Mouse (Mus musculus) ES-Bruce4 (cell line): ENCODE measurements at regions not wholly inside any gene's neighbourhood (a gene's known extent, or its start where the extent isn't known, plus 50 kb on each side); places are given as distances from the start of the nearest gene placed in this dataset.

Source experiments
- H3K27ac ChIP-seq: 2 replicates; pipeline ENCODE4 v1.5.1; 2012; ENCODE audit warnings: low read length, inconsistent platforms; ENCODE audit not compliant: insufficient read depth
- H3K27me3 ChIP-seq: 2 replicates; pipeline ENCODE4 v1.6.1; 2012; ENCODE audit warnings: mild to moderate bottlenecking, low read length, inconsistent platforms; ENCODE audit not compliant: control insufficient read depth, poor library complexity, insufficient read depth, severe bottlenecking
- H3K36me3 ChIP-seq: 2 replicates; pipeline ENCODE4 v1.6.1; 2012; ENCODE audit warnings: inconsistent platforms, mild to moderate bottlenecking, low read length, moderate library complexity; ENCODE audit not compliant: control insufficient read depth, poor library complexity, insufficient read depth, severe bottlenecking
- H3K4me1 ChIP-seq: one replicate; pipeline ENCODE4 v1.8.1; 2011; ENCODE audit warnings: low read length; ENCODE audit not compliant: control insufficient read depth, insufficient read depth
- H3K4me3 ChIP-seq: 2 replicates; pipeline ENCODE4 v1.5.1; 2011; ENCODE audit warnings: low read depth, mild to moderate bottlenecking, low read length
- H3K9ac ChIP-seq: 2 replicates; pipeline ENCODE4 v1.6.1; 2012; ENCODE audit warnings: low read depth, mild to moderate bottlenecking, inconsistent platforms; ENCODE audit not compliant: poor library complexity, severe bottlenecking
- H3K9me3 ChIP-seq: replicated peaks from 2 replicates; pipeline ENCODE4 v1.6.1; 2012; ENCODE audit warnings: mild to moderate bottlenecking, low read length, inconsistent platforms; ENCODE audit not compliant: control insufficient read depth, poor library complexity, insufficient read depth, severe bottlenecking
- CTCF ChIP-seq: IDR thresholded peaks from one replicate; pipeline ENCODE4 v1.8.1; 2011; ENCODE audit warnings: low read depth, low read length
- EP300 ChIP-seq: IDR thresholded peaks from 2 replicates; pipeline ENCODE4 v1.6.1; 2011; ENCODE audit warnings: low read depth, low read length; ENCODE audit not compliant: insufficient read depth
- POLR2A ChIP-seq: IDR thresholded peaks from one replicate; pipeline ENCODE4 v1.8.1; 2011; ENCODE audit warnings: low read length; ENCODE audit not compliant: insufficient read depth

DNA sequence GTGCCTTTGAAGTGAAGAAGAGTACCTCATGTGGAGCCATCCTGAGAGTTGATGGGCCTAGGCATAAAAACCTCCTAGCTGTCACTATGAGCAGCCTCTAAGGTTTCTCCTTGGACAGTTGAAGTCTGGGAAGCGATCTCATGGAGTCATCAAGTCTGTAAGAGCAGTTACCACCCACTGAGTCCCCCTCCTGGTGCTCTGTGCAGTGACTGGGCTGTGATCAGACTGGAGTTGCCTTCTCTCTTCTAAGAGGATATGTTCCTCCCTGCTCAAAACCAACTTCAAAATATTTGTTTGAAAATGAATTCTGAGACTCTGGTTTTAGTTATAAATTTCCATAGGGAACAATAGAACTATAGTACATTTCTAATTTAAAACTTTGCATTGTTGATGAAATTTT is 283.3 kb downstream of the Cetn3 start:
- Histone ChIP-seq H3K27me3 (no peaks in the 10 kb centered on the region; the same call in 1 of the 2 replicates), H3K4me3 (no peak overlapping the region), H3K9me3 (no peaks in the 10 kb centered on the region), H3K9ac (no peak overlapping the region), H3K36me3 (no peaks in the 10 kb centered on the region), H3K4me1 (no peaks in the 10 kb centered on the region), H3K27ac (no peak overlapping the region)
- TF ChIP-seq CTCF (no peak), EP300 (no peak), POLR2A (no peak)

DNA sequence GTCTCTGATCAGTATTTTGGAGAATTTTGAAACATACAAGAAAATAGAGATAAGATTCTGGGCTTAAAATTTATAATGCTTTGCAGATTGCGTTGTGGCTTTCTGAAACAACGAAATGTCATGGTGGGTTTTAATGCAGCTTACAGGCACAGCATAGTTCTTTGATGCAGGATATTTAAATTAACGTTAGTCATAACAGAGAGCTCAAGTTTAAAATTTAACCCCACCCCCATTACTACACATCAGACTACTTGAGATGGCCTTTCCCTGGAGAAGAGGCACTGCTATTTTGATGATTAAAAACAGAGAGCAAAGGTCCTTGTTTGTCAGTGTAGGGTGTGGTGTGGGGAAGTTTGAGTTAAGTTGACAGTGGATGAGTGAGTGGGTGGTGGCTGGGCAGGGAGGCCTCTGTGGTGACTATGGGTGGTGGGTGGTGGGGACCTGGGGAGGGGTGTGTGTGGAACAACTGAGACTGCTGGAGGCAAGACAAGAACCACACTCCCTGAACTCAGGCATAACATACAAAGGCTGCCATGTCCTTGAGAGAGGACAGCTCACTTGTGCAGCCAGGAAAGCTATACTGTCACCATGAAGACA is 283.9 kb downstream of the Cetn3 start:
- H3K27me3 ChIP-seq: no peaks in the 10 kb centered on the region; the same call in 1 of the 2 replicates
- no peak for TF ChIP-seq POLR2A
- no peak for TF ChIP-seq CTCF
- no peak for TF ChIP-seq EP300
- H3K27ac ChIP-seq: no peak overlapping the region
- no peak overlapping the region for H3K4me3 ChIP-seq
- H3K9ac ChIP-seq: no peak overlapping the region
- no peaks in the 10 kb centered on the region for H3K4me1 ChIP-seq
- H3K9me3 ChIP-seq: no peaks in the 10 kb centered on the region
- H3K36me3 ChIP-seq: no peaks in the 10 kb centered on the region

DNA sequence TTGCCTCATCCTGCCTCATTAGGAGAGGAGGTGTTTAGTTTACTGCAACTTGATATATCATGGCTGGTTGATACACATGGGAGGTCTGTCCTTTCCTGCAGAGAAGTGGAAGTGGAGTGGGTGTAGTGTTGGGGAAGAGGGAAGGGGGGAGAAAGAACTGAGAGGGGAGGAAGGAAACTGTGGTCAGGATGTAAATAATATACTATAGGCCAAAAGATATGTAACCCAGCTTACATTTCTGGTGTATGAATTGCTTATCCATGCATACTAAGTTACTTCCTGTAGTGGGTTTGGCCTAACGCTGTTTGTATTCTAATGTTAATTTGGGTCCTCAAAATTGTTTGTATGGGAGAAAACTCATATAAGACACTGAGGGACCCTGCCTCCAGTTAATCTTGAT is 289.6 kb downstream of the Cetn3 start:
- Histone ChIP-seq H3K9me3 (no peaks in the 10 kb centered on the region), H3K4me1 (no peaks in the 10 kb centered on the region), H3K4me3 (no peak overlapping the region), H3K27me3 (no peaks in the 10 kb centered on the region), H3K27ac (no peak overlapping the region), H3K9ac (no peak overlapping the region), H3K36me3 (no peaks in the 10 kb centered on the region)
- TF ChIP-seq POLR2A: no peak
- TF ChIP-seq CTCF: no peak
- TF ChIP-seq EP300: no peak

DNA sequence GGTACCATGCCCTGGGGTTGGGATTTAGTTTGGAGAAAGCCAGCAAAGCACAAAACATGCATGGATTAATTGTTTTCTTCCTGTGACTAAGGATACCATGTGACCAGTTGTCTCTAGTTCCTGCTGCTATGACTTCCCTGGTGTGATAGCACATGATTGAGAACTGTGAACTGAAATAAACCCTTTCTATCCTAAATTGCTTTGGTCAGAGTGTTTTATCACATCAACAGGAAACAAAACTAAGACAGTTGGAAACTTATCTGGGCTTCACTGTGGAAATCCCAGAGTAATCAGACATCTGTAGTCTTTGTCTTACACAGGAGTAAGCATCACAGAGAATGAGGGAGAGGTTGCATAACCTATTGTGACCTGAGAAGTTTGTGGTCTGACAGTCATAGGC is 290.5 kb downstream of the Cetn3 start:
- no peaks in the 10 kb centered on the region for H3K4me1 ChIP-seq
- H3K27me3 ChIP-seq: no peaks in the 10 kb centered on the region
- no peaks in the 10 kb centered on the region for H3K36me3 ChIP-seq
- no peaks in the 10 kb centered on the region for H3K9me3 ChIP-seq
- H3K27ac ChIP-seq: no peak overlapping the region
- TF ChIP-seq CTCF (no peak), POLR2A (no peak), EP300 (no peak)
- H3K9ac ChIP-seq: no peak overlapping the region
- H3K4me3 ChIP-seq: no peak overlapping the region

DNA sequence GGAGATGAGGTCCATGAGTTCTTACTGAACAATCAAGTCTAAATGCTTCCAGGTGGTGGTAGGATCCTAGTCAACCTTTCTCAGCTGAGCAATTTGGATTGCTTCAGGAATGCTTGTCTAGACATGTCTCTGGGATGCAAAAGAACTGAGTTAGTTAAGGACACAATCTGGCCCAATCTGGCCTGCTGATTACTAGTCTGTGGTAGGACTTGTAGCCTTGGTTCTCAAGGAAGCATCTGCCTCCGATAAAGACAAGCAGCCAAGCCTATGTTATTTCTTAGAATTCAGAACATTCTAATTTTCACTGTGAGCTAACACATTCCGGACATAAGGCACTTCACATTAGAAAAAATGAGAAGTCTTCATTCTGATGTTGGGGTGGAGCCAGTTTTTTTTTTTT is 298.5 kb downstream of the Cetn3 start:
- Histone ChIP-seq H3K27me3 (no peaks in the 10 kb centered on the region), H3K4me1 (no peaks in the 10 kb centered on the region), H3K27ac (no peak overlapping the region; the same call in 1 of the 2 replicates), H3K9me3 (no peaks in the 10 kb centered on the region), H3K4me3 (no peak overlapping the region), H3K9ac (no peak overlapping the region), H3K36me3 (no peaks in the 10 kb centered on the region)
- TF ChIP-seq CTCF (no peak), POLR2A (no peak), EP300 (no peak)

DNA sequence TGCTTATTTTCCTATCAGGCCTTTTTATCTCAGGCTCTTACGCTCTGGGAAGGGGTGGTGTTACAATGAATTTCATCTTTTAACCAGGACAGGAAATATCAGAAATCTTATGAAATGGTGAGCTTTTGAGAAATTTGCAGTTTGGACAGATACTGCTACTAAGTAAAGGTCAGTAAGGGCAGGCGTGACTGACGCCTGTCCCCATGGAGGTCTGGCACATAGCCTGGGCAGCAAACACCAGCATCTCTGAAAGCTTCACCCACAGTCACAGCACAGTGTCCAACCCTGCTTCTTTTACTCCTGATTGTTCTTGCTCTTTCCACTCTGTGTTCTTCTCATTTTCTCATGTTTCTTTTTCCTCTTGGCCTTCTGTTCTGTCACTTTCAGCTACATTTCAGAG is 304.8 kb downstream of the Cetn3 start:
- H3K36me3 ChIP-seq: no peaks in the 10 kb centered on the region
- no peaks in the 10 kb centered on the region for H3K27me3 ChIP-seq
- H3K4me1 ChIP-seq: peaks cover 1% of the 10 kb centered on the region
- H3K9me3 ChIP-seq: no peaks in the 10 kb centered on the region
- H3K27ac ChIP-seq: no peak overlapping the region
- H3K9ac ChIP-seq: no peak overlapping the region
- TF ChIP-seq CTCF (no peak), POLR2A (no peak), EP300 (no peak)
- H3K4me3 ChIP-seq: no peak overlapping the region

DNA sequence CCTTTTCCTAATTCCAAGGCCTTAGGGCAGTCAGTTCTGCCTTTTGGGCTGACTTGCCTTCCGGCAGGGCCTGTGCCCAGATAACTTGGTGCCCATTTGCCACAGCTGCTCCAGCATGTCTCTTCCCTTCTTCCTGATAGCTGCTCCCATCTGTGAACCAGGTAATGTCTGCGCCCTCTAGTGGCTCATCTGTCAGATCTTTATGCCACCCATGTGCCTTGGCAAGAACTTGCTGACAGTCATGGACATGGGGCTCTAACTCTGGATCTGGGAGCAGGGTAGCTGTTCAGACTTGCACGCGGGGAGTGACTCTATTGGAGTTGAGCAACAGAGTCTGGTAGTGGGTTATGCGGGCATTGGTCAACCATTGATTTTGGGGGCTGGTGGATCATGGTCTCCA is 309.3 kb downstream of the Cetn3 start:
- TF ChIP-seq CTCF (peak; percentile 34), POLR2A (no peak), EP300 (no peak)
- Histone ChIP-seq H3K36me3 (no peaks in the 10 kb centered on the region), H3K4me1 (no peaks in the 10 kb centered on the region), H3K27ac (no peak overlapping the region), H3K4me3 (no peak overlapping the region), H3K9ac (no peak overlapping the region), H3K9me3 (no peaks in the 10 kb centered on the region), H3K27me3 (no peaks in the 10 kb centered on the region)
